Mouse (Mus musculus) forebrain, embryonic 15.5 days (tissue): ENCODE data around the gene Gm35549. TPM values are rescaled to one million over a fixed set of nuclear protein-coding genes. Genes with fewer than 3 reads are reported as not detected.

Experiments
- ATAC-seq: fragments of 200-750 bp; cut with Nextera tagmentation; replicated peaks from 2 replicates; pipeline ENCODE4 v1.8.0; 2017; ENCODE audit warnings: mild to moderate bottlenecking, moderate TSS enrichment, moderate library complexity
- H3K27ac ChIP-seq: fragments of 300-500 bp; sonication (generic); replicated peaks from 2 replicates; pipeline ENCODE4 v1.5.1; 2015; ENCODE audit warnings: mild to moderate bottlenecking, inconsistent platforms
- H3K27me3 ChIP-seq: fragments of 300-500 bp; sonication (generic); 2 replicates; pipeline ENCODE4 v1.6.1; 2015; ENCODE audit warnings: inconsistent platforms
- H3K36me3 ChIP-seq: fragments of 300-500 bp; sonication (generic); 2 replicates; pipeline ENCODE4 v1.6.1; 2015; ENCODE audit warnings: mild to moderate bottlenecking, inconsistent platforms
- H3K4me1 ChIP-seq: fragments of 300-500 bp; sonication (generic); 2 replicates; pipeline ENCODE4 v1.6.1; 2015; ENCODE audit warnings: inconsistent platforms
- H3K4me2 ChIP-seq: fragments of 300-500 bp; sonication (generic); replicated peaks from 2 replicates; pipeline ENCODE4 v1.6.1; 2015; ENCODE audit warnings: mild to moderate bottlenecking, inconsistent platforms
- H3K4me3 ChIP-seq: fragments of 300-500 bp; sonication (generic); 2 replicates; pipeline ENCODE4 v1.5.1; 2015; ENCODE audit warnings: mild to moderate bottlenecking, inconsistent platforms
- H3K9ac ChIP-seq: fragments of 300-500 bp; sonication (generic); replicated peaks from 2 replicates; pipeline ENCODE4 v1.6.1; 2015; ENCODE audit warnings: mild to moderate bottlenecking, inconsistent platforms
- H3K9me3 ChIP-seq: fragments of 300-500 bp; sonication (generic); 2 replicates; pipeline ENCODE4 v1.6.1; 2016; ENCODE audit warnings: inconsistent platforms
- WGBS: fragments of 180-500 bp; shearing (Covaris S2); methylation state at CpG from one replicate; pipeline ENCODE4 v1.1.7; 2015; ENCODE audit warnings: mixed read lengths; 5-methylcytosine and 5-hydroxymethylcytosine counted together
- polyA plus RNA-seq: library from polyadenylated mRNA; unstranded; fragments of >200 nt; fragmentation: Nextera tagmentation; extraction: Ambion mirVana; gene quantifications from 2 replicates; pipeline ENCODE4 v1.2.1, GENCODE M21; 2015

The Gm35549 gene
- polyA plus RNA-seq, 1 experiment from 2014 or later, result 0.50 TPM

DNA sequence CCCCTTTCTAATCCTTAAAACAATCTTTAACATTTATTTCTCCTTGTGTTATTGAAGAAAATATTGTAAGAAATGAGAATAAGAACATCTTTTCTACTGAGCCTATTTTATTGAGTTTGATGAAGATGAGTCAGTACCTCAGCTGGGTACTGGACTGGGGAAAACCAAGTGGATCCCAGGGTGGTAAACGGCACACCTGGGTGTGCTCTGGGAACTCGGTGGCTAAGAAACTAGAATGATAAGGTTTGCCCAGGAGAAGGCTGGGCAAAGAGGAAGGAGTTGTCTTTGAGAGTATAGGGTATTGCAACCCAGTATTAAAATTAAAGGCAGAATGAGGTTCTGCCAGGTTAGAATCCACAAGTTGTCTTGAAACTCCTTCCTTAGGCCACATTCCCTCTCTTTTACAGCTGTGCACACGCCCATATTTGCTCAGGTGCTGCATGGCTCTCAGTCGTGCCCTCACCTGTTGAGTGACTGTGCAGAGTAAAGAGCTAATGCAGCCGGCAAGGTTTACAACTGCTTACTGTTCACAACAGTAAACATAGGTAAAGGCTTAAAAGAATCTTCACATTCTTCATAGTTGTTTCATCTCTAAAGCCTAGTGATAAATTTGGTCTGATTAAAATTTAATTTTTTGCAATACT is 20.3 kb downstream of the Gm35549 start:
- Histone ChIP-seq H3K27ac (no peak overlapping the region), H3K4me1 (no peaks in the 10 kb centered on the region), H3K9ac (no peak overlapping the region), H3K36me3 (peaks cover 54% of the 10 kb centered on the region), H3K9me3 (no peaks in the 10 kb centered on the region), H3K27me3 (no peaks in the 10 kb centered on the region), H3K4me3 (no peak overlapping the region), H3K4me2 (no peak overlapping the region)
- 89% methylated on average over 5 of the region's 5 CpGs for WGBS
- no peak for ATAC-seq

DNA sequence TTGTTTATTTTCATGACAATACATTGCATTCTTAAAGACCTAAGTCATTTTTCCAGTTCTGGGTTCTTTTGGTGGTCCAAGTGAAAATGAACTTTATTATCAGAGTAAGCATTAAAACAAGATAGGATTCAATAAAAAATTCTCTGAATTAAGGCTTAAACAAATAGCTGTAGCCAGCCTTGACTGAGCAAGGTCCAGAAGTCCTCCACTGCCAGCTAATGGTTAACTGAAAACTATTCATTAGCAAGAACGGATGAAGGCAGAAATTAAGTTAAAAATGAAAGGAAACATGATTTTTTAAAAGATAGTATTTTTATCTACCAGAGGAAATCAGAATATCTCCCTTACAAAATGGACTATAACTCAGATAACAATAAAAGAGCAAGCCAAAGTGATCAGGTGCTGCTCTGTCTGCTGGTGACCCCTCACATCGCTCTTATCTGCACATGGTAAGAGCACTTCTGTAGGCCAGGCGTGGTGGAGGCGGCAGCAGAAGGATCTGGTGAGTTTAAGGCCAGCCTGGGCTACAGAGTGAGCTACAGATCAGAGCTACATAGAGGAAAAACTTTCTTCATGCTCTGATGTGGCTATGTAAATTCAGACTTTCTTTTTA is 28.5 kb downstream of the Gm35549 start:
- no peak for ATAC-seq
- no peaks in the 10 kb centered on the region for H3K9me3 ChIP-seq
- H3K9ac ChIP-seq, result no peak overlapping the region
- 85% methylated on average over 4 of the region's 4 CpGs for WGBS
- peaks cover 23% of the 10 kb centered on the region for H3K36me3 ChIP-seq
- no peaks in the 10 kb centered on the region for H3K4me1 ChIP-seq
- H3K27ac ChIP-seq, result no peak overlapping the region
- no peak overlapping the region for H3K4me3 ChIP-seq
- H3K4me2 ChIP-seq, result no peak overlapping the region
- no peaks in the 10 kb centered on the region for H3K27me3 ChIP-seq

DNA sequence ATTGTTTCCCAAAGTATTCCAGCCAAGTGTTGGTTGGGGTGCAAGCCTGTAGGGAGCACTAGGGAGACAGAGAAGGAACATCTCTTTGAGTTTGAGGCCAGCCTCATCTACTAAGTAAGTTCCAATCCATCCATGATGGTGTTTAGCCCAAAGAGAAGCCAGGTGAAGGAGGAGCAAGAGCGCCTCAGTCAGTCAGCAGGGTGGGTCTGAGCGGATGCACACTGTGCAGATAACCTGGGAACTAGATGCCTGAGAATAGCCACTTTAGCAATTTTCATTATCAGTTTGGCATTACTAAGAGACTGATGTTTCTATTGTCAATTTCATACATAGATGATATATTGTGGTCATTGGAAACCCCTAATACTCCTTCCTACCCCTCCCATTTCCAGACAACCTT is 29.1 kb downstream of the Gm35549 start:
- H3K36me3 ChIP-seq, result peaks cover 18% of the 10 kb centered on the region; the same call in 1 of the 2 replicates
- H3K27ac ChIP-seq, result no peak overlapping the region
- no peak overlapping the region for H3K9ac ChIP-seq
- H3K4me2 ChIP-seq, result no peak overlapping the region
- no peak for ATAC-seq
- WGBS, result 97% methylated on average over 2 of the region's 2 CpGs
- no peaks in the 10 kb centered on the region for H3K27me3 ChIP-seq
- no peaks in the 10 kb centered on the region for H3K9me3 ChIP-seq
- no peak overlapping the region for H3K4me3 ChIP-seq
- no peaks in the 10 kb centered on the region for H3K4me1 ChIP-seq

GRCm38 (mm10) chr9:122812386-122812785 is 31.4 kb downstream of the Gm35549 start:
- Histone ChIP-seq H3K27ac (no peak overlapping the region), H3K9ac (no peak overlapping the region), H3K4me3 (no peak overlapping the region), H3K27me3 (no peaks in the 10 kb centered on the region), H3K4me2 (no peak overlapping the region), H3K4me1 (no peaks in the 10 kb centered on the region), H3K36me3 (peaks cover 12% of the 10 kb centered on the region; the same call in 1 of the 2 replicates), H3K9me3 (no peaks in the 10 kb centered on the region)
- ATAC-seq, result no peak
- WGBS, result 87% methylated on average over 5 of the region's 5 CpGs

DNA sequence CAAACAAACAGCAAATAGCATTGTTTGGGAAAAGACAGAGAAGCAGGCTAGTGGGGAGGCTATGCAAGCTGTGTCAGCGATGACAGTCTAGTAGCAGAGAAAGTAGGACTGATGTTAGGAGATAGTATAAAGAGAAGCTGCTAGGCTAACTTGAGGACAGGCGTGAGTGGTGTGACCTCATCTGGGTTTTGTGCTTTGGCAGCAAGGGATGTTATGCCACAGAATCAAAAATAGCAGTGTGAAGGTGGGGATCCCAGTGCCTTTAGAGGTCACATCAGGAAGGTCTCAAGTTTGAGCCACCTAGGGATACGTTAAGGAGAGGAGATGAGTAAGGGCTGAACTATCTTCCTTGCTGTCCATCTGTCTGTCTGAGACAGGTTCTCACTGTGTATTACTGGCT is 33.6 kb downstream of the Gm35549 start:
- WGBS, result 92% methylated on average over 3 of the region's 3 CpGs
- Histone ChIP-seq H3K36me3 (peaks cover 3% of the 10 kb centered on the region; the same call in 1 of the 2 replicates), H3K4me1 (peaks cover 11% of the 10 kb centered on the region), H3K4me3 (no peak overlapping the region), H3K27me3 (no peaks in the 10 kb centered on the region), H3K27ac (no peak overlapping the region), H3K9ac (no peak overlapping the region), H3K4me2 (no peak overlapping the region), H3K9me3 (no peaks in the 10 kb centered on the region)
- no peak for ATAC-seq

- H3K4me1 ChIP-seq, result peaks cover 11% of the 10 kb centered on the region
- no peak overlapping the region for H3K4me2 ChIP-seq
- H3K4me3 ChIP-seq, result no peak overlapping the region
- WGBS, result 95% methylated on average over 2 of the region's 2 CpGs
- ATAC-seq, result no peak
- no peaks in the 10 kb centered on the region; the same call in 1 of the 2 replicates for H3K36me3 ChIP-seq
- H3K9ac ChIP-seq, result no peak overlapping the region
- H3K27ac ChIP-seq, result no peak overlapping the region
- H3K27me3 ChIP-seq, result no peaks in the 10 kb centered on the region
- no peaks in the 10 kb centered on the region for H3K9me3 ChIP-seq
Measured at GRCm38 (mm10) chr9:122807186-122807585, 36.6 kb downstream of the Gm35549 start.

DNA sequence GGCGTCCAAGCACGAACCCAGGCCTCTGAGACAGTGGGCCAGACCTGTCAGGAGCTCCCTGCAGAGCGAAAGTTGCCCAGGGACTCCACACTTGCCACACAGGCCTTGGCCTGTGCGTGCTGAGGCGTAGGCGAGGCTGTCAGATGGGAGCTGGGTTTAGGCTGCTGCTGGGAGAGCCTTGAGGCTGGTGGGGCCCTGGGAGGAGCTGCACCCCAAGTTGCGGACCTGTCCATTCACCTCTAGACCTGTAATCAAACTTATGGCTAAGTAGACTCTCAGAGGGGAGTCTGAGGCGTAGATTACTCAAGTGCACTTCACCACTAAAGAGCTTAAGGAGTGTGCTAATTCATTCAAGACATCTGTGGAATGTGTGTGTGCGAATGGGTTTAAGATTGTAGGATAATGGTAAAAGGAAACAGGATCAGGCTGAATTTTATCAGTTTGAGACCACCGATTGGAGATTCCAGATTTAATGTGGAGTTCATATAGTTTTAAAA is 37.9 kb downstream of the Gm35549 start:
- H3K4me3 ChIP-seq, result peak overlapping the region; percentile 69
- peak overlapping the region; percentile 93 for H3K27ac ChIP-seq
- no peak for ATAC-seq
- peak overlapping the region; percentile 62 for H3K4me2 ChIP-seq
- 13% methylated on average over 10 of the region's 10 CpGs for WGBS
- no peaks in the 10 kb centered on the region for H3K9me3 ChIP-seq
- peak overlapping the region; percentile 75 for H3K9ac ChIP-seq
- peaks cover 11% of the 10 kb centered on the region for H3K4me1 ChIP-seq
- H3K27me3 ChIP-seq, result no peaks in the 10 kb centered on the region
- H3K36me3 ChIP-seq, result no peaks in the 10 kb centered on the region; the same call in 1 of the 2 replicates

DNA sequence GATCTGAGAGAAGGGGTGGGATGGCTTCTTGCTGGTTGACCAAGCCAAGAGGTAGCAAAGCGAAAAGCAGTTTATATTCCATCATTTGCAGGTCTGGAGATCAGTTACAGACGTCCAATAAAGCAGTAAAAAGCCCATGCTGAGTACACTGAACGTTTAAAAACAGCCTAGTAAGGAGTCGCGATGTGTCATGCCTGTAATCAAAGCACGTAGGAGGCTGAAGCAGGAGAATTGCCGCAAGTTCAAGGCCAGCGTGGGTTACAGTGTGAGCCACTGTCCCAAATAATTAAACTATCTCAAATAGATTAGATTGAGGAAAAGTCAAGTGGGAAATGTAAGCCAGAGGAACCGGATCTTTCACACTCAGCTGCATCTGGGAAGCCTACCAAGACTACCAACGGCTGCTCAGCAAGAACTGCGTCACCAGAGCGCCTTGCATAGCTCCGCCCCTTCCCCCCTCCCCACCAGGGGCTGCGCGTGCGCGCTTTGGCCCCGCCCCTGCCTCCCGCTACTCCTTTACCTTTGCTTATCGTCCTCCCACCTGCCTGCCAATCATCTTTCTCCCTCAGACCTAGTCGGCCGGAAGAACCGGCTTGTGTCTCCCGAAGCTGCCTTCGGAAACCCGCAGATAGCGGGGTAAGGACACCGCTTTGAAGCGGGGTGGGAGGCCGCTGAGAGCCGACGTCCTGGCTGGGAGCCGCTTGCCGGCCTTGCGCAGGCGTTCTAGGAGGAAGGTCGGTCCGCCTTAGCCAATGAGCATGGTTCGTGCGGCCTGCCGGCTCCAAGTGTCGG is 38.6 kb downstream of the Gm35549 start, which contains the start of gene Tcaim:
Gene Tcaim (plus strand): TSS at position 487 of the 792 bp plus-strand sequence.
- peak within 1 kb of the TSS; percentile 62 for H3K4me2 ChIP-seq
- peak within 1 kb of the TSS; percentile 69 for H3K4me3 ChIP-seq
- ATAC-seq, result peak; percentile 98
- 7% methylated on average over 42 of the region's 42 CpGs for WGBS
- no peaks in the 10 kb centered on the region for H3K36me3 ChIP-seq
- H3K9ac ChIP-seq, result peak within 1 kb of the TSS; percentile 75
- no peaks in the 10 kb centered on the region for H3K9me3 ChIP-seq
- no peaks in the 10 kb centered on the region for H3K27me3 ChIP-seq
- H3K4me1 ChIP-seq, result peaks cover 11% of the 10 kb centered on the region
- peak within 1 kb of the TSS; percentile 93 for H3K27ac ChIP-seq

- H3K9me3 ChIP-seq, result no peaks in the 10 kb centered on the region
- WGBS, result 98% methylated on average over 1 of the region's 1 CpGs
- H3K27me3 ChIP-seq, result no peaks in the 10 kb centered on the region
- H3K4me2 ChIP-seq, result no peak overlapping the region
- no peak overlapping the region for H3K4me3 ChIP-seq
- H3K36me3 ChIP-seq, result no peaks in the 10 kb centered on the region
- H3K27ac ChIP-seq, result no peak overlapping the region
- ATAC-seq, result no peak
- no peak overlapping the region for H3K9ac ChIP-seq
- H3K4me1 ChIP-seq, result no peaks in the 10 kb centered on the region
Measured at GRCm38 (mm10) chr9:122786534-122786933, 57.3 kb downstream of the Gm35549 start.

- Histone ChIP-seq H3K27ac (no peak overlapping the region), H3K9ac (no peak overlapping the region), H3K4me3 (no peak overlapping the region), H3K9me3 (no peaks in the 10 kb centered on the region), H3K27me3 (no peaks in the 10 kb centered on the region), H3K4me1 (no peaks in the 10 kb centered on the region), H3K36me3 (no peaks in the 10 kb centered on the region), H3K4me2 (no peak overlapping the region)
- no peak for ATAC-seq
- WGBS, result 77% methylated on average over 5 of the region's 5 CpGs
Measured at GRCm38 (mm10) chr9:122785231-122785630, 58.6 kb downstream of the Gm35549 start.
